Mouse (Mus musculus) stomach, embryonic 16.5 days (tissue): ENCODE results near the gene Cd207. TPM values are rescaled to one million over a fixed set of nuclear protein-coding genes. Genes with fewer than 3 reads are reported as not detected.
"Not testable (repeated sequence)": the region's sequence is repeated elsewhere in the genome, so short reads cannot be mapped to it uniquely, and the experiment has no call there.

ENCODE experiments used
- ATAC-seq: fragments of 200-750 bp; cut with Nextera tagmentation; 2 replicates; pipeline ENCODE4 v1.8.0; 2017; ENCODE audit warnings: moderate number of reproducible peaks, moderate TSS enrichment; ENCODE audit not compliant: insufficient read depth, low FRiP score
- H3K27ac ChIP-seq: fragments of 300-500 bp; sonication (generic); 2 replicates; pipeline ENCODE4 v1.5.1; 2014; ENCODE audit warnings: low read length
- H3K27me3 ChIP-seq: fragments of 300-500 bp; sonication (generic); 2 replicates; pipeline ENCODE4 v1.6.1; 2014; ENCODE audit warnings: low read length, control low read depth, mixed read lengths; ENCODE audit not compliant: control insufficient read depth, insufficient read depth
- H3K36me3 ChIP-seq: fragments of 300-500 bp; sonication (generic); 2 replicates; pipeline ENCODE4 v1.6.1; 2014; ENCODE audit warnings: low read length; ENCODE audit not compliant: control insufficient read depth, insufficient read depth
- H3K4me1 ChIP-seq: fragments of 300-500 bp; sonication (generic); 2 replicates; pipeline ENCODE4 v1.6.1; 2014; ENCODE audit warnings: low read length, control low read depth, mixed read lengths; ENCODE audit not compliant: control insufficient read depth, insufficient read depth
- H3K4me2 ChIP-seq: fragments of 300-500 bp; sonication (generic); 2 replicates; pipeline ENCODE4 v1.6.1; 2014; ENCODE audit warnings: low read depth, low read length, mixed read lengths
- H3K4me3 ChIP-seq: fragments of 300-500 bp; sonication (generic); replicated peaks from 2 replicates; pipeline ENCODE4 v1.5.1; 2014; ENCODE audit warnings: mild to moderate bottlenecking, low read length
- H3K9ac ChIP-seq: fragments of 300-500 bp; sonication (generic); 2 replicates; pipeline ENCODE4 v1.6.1; 2014; ENCODE audit warnings: low read length
- H3K9me3 ChIP-seq: fragments of 300-500 bp; sonication (generic); replicated peaks from 2 replicates; pipeline ENCODE4 v1.6.1; 2016; ENCODE audit warnings: low read length, control low read depth; ENCODE audit not compliant: control insufficient read depth
- WGBS: fragments of 180-500 bp; shearing (Covaris S2); extraction: QIAGEN DNeasy Blood & Tissue Kit; methylation state at CpG from one replicate; pipeline ENCODE4 v1.1.7; 2014; 5-methylcytosine and 5-hydroxymethylcytosine counted together
- polyA plus RNA-seq: library from polyadenylated mRNA; unstranded; fragments of >200 nt; fragmentation: Nextera tagmentation; extraction: Ambion mirVana; gene quantifications from 2 replicates; pipeline ENCODE4 v1.2.1, GENCODE M21; 2015

Cd207 gene
- polyA plus RNA-seq, 1 experiment from 2014 or later = 0.17 TPM

DNA sequence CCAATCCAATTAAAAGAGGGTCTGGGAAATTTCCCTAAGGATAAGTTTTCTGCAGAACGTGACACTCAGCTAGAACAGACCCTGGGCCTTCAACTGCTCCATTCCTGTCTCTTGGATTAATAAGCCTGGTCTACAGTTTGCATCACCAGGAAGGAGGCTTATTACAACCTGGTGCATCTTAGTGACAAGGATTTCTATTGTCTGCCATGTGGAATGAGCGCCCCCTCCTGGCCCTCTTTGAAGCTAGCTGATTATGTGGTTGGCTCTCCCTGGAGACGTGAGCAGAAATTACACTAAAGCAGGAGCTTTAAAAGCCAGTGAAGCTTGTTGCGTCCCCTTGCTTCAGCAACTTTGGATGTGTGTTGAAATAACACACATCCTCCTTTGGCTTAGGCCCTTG, 4.3 kb downstream of the Cd207 start:
- H3K4me2 ChIP-seq = no peak overlapping the region
- H3K27me3 ChIP-seq = peaks cover 3% of the 10 kb centered on the region; the same call in 1 of the 2 replicates
- no peak overlapping the region for H3K9ac ChIP-seq
- H3K9me3 ChIP-seq = no peaks in the 10 kb centered on the region
- no peak overlapping the region for H3K27ac ChIP-seq
- no peak for ATAC-seq
- no peaks in the 10 kb centered on the region for H3K4me1 ChIP-seq
- H3K4me3 ChIP-seq = no peak overlapping the region
- H3K36me3 ChIP-seq = no peaks in the 10 kb centered on the region
- 3% methylated on average over 4 of the region's 4 CpGs for WGBS

DNA sequence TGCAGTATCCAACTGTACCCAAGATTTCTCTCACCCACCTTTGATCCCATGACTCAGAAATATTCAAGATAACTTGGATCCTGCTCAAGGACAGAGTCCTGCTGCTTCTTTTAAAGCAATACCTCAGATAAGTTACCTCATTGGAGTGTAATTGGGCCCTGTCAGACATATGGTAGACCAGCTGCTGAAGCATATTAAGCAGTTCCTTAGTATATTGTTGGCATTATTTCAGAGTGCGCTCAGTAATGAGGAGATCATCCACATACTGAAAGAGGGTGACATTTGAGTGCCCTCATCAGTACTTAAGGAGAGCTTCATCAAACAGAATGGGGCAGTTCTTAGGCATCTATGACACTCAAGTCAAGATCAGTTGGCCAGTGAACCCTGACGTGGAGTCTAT, 12.6 kb downstream of the Cd207 start:
- no peak overlapping the region for H3K4me2 ChIP-seq
- H3K4me3 ChIP-seq = no peak overlapping the region
- H3K27ac ChIP-seq = no peak overlapping the region
- H3K9me3 ChIP-seq = no peaks in the 10 kb centered on the region
- no peaks in the 10 kb centered on the region for H3K36me3 ChIP-seq
- no peak for ATAC-seq
- WGBS = 86% methylated on average over 2 of the region's 2 CpGs
- H3K4me1 ChIP-seq = no peaks in the 10 kb centered on the region
- no peaks in the 10 kb centered on the region for H3K27me3 ChIP-seq
- H3K9ac ChIP-seq = no peak overlapping the region

DNA sequence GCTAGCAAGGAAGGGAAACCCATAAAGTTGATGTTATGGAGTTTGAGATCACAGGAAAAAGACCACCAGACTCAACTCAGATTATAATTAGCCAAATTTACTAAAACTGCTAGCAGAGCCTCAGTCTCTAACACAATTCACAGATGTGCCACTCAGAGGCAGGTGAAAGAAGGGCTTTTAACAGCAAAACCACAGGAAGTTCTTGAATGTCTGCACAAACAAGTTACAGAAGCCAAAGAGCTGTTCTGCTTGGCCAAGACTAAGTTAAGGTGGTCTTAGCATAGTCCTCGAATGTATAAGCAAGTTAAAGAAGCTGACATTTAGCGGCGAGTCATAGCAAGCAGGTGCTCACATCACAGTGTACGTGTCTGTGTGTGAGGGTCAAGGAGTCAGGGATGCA, 16.8 kb downstream of the Cd207 start:
- no peak overlapping the region for H3K27ac ChIP-seq
- no peaks in the 10 kb centered on the region for H3K9me3 ChIP-seq
- H3K36me3 ChIP-seq = no peaks in the 10 kb centered on the region
- no peaks in the 10 kb centered on the region for H3K27me3 ChIP-seq
- H3K4me1 ChIP-seq = no peaks in the 10 kb centered on the region
- H3K4me3 ChIP-seq = no peak overlapping the region
- 70% methylated on average over 4 of the region's 4 CpGs for WGBS
- no peak overlapping the region for H3K9ac ChIP-seq
- ATAC-seq = no peak
- H3K4me2 ChIP-seq = no peak overlapping the region

DNA sequence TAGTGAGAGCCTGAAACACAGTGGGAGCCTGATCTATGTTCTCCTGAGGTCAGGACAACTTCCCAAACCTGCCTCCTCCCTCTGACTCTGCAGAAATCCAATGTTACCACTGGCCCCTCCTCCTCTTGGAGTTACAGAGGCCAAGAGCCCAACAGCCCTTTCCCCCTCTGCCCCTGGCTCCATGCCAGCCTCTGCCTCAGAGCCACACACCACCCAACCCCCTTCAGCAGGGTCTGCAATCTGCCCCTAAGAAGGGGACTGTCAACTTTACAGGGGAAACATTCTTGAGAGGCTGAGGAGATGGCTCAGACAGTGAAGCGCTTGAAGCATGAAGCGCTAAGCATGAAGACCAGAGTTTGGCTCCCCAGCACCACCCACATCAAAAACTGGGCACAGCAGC, 21.6 kb downstream of the Cd207 start, which contains the start of gene Clec4f:
Clec4f (minus strand) TSS at position 101 of the 400 bp plus-strand sequence.
- no peak within 1 kb of the TSS for H3K27ac ChIP-seq
- H3K4me1 ChIP-seq = no peaks in the 10 kb centered on the region
- no peak within 1 kb of the TSS for H3K9ac ChIP-seq
- H3K27me3 ChIP-seq = no peaks in the 10 kb centered on the region
- H3K9me3 ChIP-seq = no peaks in the 10 kb centered on the region
- no peaks in the 10 kb centered on the region for H3K36me3 ChIP-seq
- H3K4me3 ChIP-seq = no peak within 1 kb of the TSS
- ATAC-seq = no peak
- 95% methylated on average over 2 of the region's 2 CpGs for WGBS
- no peak within 1 kb of the TSS for H3K4me2 ChIP-seq

DNA sequence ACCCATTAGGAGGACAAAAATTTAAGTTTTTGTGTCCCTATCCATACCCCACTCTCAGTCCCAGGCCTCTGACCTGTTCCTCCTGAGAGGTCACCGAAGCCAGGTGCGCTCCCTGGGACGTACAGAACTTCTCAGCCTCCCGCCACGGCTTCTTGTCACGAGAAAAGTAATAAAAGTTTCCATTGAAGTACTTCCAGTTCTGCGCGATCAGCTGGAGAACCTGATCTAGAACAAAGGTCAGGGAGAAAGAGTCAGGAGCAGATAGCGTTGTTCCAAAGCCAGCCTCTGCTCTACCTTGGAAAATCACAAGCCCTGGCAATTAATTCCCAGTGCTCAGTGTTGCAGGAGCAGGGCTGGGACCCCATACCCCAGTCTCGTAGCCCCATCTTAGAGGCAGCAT, 30.9 kb downstream of the Cd207 start:
- Histone ChIP-seq H3K4me1 (no peaks in the 10 kb centered on the region), H3K27ac (no peak overlapping the region), H3K36me3 (no peaks in the 10 kb centered on the region), H3K9ac (no peak overlapping the region), H3K27me3 (no peaks in the 10 kb centered on the region), H3K4me2 (no peak overlapping the region), H3K9me3 (no peaks in the 10 kb centered on the region), H3K4me3 (no peak overlapping the region)
- 83% methylated on average over 10 of the region's 10 CpGs for WGBS
- ATAC-seq = no peak

DNA sequence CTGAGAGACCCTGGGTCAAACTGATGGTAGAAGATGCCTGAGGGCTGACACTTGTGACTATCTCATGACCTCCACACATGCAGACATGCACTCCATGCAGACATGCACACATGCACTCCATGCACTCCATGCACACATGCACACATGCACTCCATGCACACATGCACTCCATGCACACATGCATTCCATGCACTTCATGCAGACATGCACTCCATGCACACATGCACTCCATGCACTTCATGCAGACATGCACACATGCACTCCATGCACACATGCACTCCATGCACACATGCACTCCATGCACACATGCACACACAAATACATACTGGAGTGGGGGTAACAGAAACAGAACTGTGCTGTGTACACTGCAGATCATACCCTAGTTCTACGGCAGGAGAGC, 42.3 kb downstream of the Cd207 start:
- no peaks in the 10 kb centered on the region for H3K4me1 ChIP-seq
- H3K9ac ChIP-seq = no peak overlapping the region
- no peak for ATAC-seq
- WGBS = 73% methylated on average over 1 of the region's 1 CpGs
- H3K4me2 ChIP-seq = no peak overlapping the region
- no peaks in the 10 kb centered on the region for H3K27me3 ChIP-seq
- H3K36me3 ChIP-seq = no peaks in the 10 kb centered on the region
- no peak overlapping the region for H3K27ac ChIP-seq
- H3K9me3 ChIP-seq = no peaks in the 10 kb centered on the region
- H3K4me3 ChIP-seq = no peak overlapping the region

DNA sequence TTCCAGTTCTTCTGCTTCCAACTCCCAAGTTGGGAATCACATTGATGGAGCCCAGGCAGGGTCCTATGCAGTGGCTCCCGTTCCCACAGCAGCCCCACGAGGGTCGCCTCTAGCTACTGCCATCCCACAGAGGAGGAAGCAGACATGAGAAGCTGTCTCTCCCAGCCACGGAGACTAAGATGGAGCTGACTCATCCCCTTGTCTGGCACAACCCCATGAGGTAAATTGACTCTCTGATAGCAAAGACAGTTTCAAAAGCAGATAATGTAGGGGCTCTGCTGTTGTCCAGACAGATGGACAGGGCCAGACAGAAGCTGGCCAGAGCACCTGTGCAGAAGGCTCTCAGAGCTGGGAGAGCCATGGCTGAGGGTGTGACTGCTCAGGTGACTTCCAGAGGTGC, 43.0 kb downstream of the Cd207 start:
- not testable (repeated sequence) for H3K9ac ChIP-seq, H3K4me2 ChIP-seq, H3K27ac ChIP-seq, H3K4me3 ChIP-seq, H3K4me1 ChIP-seq, H3K9me3 ChIP-seq, H3K36me3 ChIP-seq, H3K27me3 ChIP-seq, ATAC-seq
- WGBS = 57% methylated on average over 4 of the region's 4 CpGs

DNA sequence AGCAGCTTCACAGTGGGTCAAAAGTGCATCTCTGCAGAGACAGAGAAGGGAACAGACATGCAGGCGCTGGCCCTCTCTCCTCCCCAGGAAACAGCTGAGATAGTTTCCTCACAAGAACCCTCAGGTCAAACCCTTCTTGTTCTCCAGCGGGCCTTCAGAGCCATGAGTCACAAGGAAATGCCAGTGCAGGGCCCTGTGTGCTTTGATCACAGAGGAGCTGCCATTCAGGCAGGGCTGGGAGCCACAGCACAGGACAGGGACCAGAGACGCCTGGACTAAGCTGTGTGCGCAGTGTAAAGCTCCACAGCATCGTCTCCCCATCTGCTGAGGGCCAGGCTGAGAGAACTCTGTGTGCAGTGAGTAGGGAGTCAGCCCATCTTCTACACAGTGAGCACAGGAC, 43.6 kb downstream of the Cd207 start:
- H3K36me3 ChIP-seq, H3K4me1 ChIP-seq, H3K9me3 ChIP-seq, ATAC-seq, H3K27ac ChIP-seq, H3K9ac ChIP-seq, H3K4me2 ChIP-seq, H3K4me3 ChIP-seq, H3K27me3 ChIP-seq: not testable (repeated sequence)
- 37% methylated on average over 5 of the region's 5 CpGs for whole genome bisulfite sequencing

DNA sequence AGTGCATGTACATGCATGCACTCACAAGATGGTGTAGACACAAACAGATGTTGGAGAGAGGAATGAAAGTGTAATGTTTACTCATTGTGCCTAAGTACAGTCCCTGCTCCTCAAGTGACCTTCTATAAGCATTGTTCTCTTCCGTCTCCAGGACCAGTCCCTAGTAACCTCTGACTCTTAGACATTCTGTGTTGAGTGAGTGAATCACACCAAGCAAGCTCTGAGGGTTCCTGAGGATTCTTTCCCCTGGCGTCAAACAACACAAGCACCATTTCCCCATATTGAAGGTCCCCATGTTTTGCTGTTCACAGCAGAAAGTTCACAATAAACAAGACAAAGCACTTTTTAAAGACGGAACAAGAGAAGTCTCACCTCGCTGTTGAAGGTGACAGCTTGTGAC, 45.8 kb downstream of the Cd207 start:
- no peak overlapping the region for H3K9ac ChIP-seq
- no peaks in the 10 kb centered on the region for H3K36me3 ChIP-seq
- no peak overlapping the region for H3K4me3 ChIP-seq
- no peaks in the 10 kb centered on the region for H3K9me3 ChIP-seq
- no peaks in the 10 kb centered on the region for H3K27me3 ChIP-seq
- ATAC-seq = no peak
- H3K4me2 ChIP-seq = no peak overlapping the region
- H3K4me1 ChIP-seq = no peaks in the 10 kb centered on the region
- whole genome bisulfite sequencing = 68% methylated on average over 4 of the region's 4 CpGs
- no peak overlapping the region for H3K27ac ChIP-seq

DNA sequence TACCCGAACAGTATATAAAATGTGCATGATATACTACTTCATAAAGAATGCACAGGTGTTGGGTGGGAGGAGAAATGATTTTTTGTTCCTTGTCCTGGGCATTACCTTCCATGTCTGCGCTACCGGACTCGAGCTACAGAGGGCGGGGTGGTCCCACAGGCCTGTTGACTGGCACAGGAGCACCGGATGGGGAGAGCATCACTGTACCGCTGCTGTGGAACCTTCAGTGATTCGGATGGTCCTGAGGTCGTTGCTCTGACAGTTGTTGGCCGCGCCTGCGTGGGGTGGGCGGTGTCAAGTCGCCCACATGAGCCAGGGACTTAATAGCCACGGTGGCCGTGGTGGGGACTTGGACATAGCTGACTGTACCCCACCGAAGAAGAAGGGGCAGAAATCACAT, 50.9 kb downstream of the Cd207 start:
- 67% methylated on average over 17 of the region's 17 CpGs for WGBS
- Histone ChIP-seq H3K9ac (no peak overlapping the region), H3K27ac (no peak overlapping the region), H3K4me3 (no peak overlapping the region), H3K9me3 (no peaks in the 10 kb centered on the region), H3K4me2 (no peak overlapping the region), H3K4me1 (no peaks in the 10 kb centered on the region), H3K27me3 (no peaks in the 10 kb centered on the region), H3K36me3 (no peaks in the 10 kb centered on the region)
- no peak for ATAC-seq
